Mouse (Mus musculus) heart, embryonic 10.5 days (tissue): ENCODE measurements around the gene Gm21865. TPM values are rescaled to one million over a fixed set of nuclear protein-coding genes. Genes with fewer than 3 reads are reported as not detected.
"Not testable (repeated sequence)": the region's sequence is repeated elsewhere in the genome, so short reads cannot be mapped to it uniquely, and the experiment has no call there.

ENCODE experiments used
- DNase-seq: peaks from one replicate; pipeline ENCODE4 v3.0.0-alpha.2; 2017; ENCODE audit warnings: low spot score
- H3K27ac ChIP-seq: fragments of 300-500 bp; sonication (generic); 2 replicates; pipeline ENCODE4 v1.5.1; 2016; ENCODE audit warnings: mild to moderate bottlenecking
- H3K27me3 ChIP-seq: fragments of 300-500 bp; sonication (generic); 2 replicates; pipeline ENCODE4 v1.6.1; 2016; ENCODE audit warnings: mild to moderate bottlenecking; ENCODE audit not compliant: poor library complexity, insufficient read depth, severe bottlenecking
- H3K36me3 ChIP-seq: fragments of 300-500 bp; sonication (generic); 2 replicates; pipeline ENCODE4 v1.6.1; 2016; ENCODE audit warnings: mild to moderate bottlenecking, moderate library complexity
- H3K4me1 ChIP-seq: fragments of 300-500 bp; sonication (generic); 2 replicates; pipeline ENCODE4 v1.6.1; 2016; ENCODE audit warnings: mild to moderate bottlenecking
- H3K4me3 ChIP-seq: fragments of 300-500 bp; sonication (generic); 2 replicates; pipeline ENCODE4 v1.5.1; 2016; ENCODE audit warnings: mild to moderate bottlenecking, moderate library complexity
- H3K9me3 ChIP-seq: fragments of 300-500 bp; sonication (generic); 2 replicates; pipeline ENCODE4 v1.6.1; 2016; ENCODE audit warnings: mild to moderate bottlenecking, moderate library complexity
- WGBS: fragments of 180-500 bp; shearing (Covaris S2); methylation state at CpG from one replicate; pipeline ENCODE4 v1.1.7; 2016; 5-methylcytosine and 5-hydroxymethylcytosine counted together
- polyA plus RNA-seq: library from polyadenylated mRNA; unstranded; fragments of >200 nt; fragmentation: Nextera tagmentation; extraction: Ambion mirVana; gene quantifications from 2 replicates; pipeline ENCODE4 v1.2.1, GENCODE M21; 2016

Gene Gm21865
- not detected in 2 replicates for polyA plus RNA-seq

- no CpG with 5 or more reads among the region's 7 CpGs for WGBS
- not testable (repeated sequence) for H3K9me3 ChIP-seq, H3K4me1 ChIP-seq, H3K27ac ChIP-seq, H3K4me3 ChIP-seq, H3K27me3 ChIP-seq, H3K36me3 ChIP-seq, DNase-seq
These were observed at the start of gene Gm21865 for GRCm38 (mm10) chrY:40316803-40317202. Gene Gm21865 (minus strand): TSS chrY:40316903.

Other genes with a start within 250 kb of the Gm21865 start
- not detected in 2 replicates for gene Gm21882, start 64.6 kb upstream of the Gm21865 start, polyA plus RNA-seq